Mouse (Mus musculus): ENCODE data around the gene Nav1. TPM values are rescaled to one million over a fixed set of nuclear protein-coding genes. Genes with fewer than 3 reads are reported as not detected.

Gene Nav1
- polyA plus RNA-seq, 1 experiment from 2014 or later, result 11.0 TPM

DNA sequence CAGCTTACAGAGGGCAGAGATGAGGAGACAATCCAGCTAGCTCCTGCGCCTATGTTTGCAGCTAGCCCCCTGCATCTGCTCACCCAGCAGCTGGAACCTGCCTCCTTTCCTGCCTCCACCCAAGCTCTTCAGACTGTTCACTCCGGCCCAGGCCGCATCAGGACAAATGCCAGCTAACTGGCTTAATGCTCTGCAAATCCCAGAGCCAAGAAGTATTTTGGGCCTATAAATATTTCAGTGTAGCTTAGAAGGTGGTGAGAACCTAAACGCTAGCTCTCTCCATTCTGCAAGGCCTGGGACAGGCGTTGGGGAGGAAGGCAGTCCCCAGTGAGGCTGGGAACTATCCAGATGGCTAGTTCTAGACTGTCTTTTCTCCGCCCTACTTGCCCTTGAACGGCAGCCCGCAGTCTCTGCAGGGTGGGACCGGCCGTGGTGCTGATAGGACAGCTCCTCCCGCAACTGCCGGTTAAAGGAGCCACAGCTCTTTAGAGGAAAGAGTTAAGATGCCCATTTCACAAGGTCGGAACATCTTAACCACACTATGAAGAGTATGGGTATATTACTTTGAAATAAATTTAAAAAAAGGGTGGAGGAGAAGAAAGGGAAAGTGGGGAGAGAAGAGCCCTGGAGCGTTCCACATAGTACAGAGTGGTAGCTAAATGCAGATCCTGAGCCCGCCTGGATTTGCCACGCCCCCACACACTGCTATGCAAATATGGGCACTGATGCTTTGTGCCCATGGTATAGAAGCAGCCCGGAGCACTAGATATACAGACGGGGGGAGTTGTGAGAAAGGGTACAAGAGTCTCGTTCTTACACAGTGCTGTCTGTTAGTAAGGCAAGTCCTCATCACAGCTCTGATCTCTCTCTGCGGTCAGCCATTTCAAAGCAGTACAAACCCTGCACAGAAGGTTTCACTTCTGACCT is 8.9 kb upstream of the Nav1 start:
- Histone ChIP-seq H3K4me3 (replicated peaks) (no peak overlapping the region), H3K9ac (no peak overlapping the region), H3K9me3 (no peaks in the 10 kb centered on the region), H3K4me1 (peaks cover 6% of the 10 kb centered on the region; the same call in 1 of the 2 replicates), H3K27ac (no peak overlapping the region), H3K27me3 (replicated peaks) (no peaks in the 10 kb centered on the region), H3K4me2 (no peak overlapping the region), H3K36me3 (no peaks in the 10 kb centered on the region)
- WGBS, result 17% methylated on average over 20 of the region's 20 CpGs
- ATAC-seq (ENCODE audit: insufficient read depth, low FRiP score, low read depth), result peak; percentile 60; the same call in 1 of the 2 replicates

DNA sequence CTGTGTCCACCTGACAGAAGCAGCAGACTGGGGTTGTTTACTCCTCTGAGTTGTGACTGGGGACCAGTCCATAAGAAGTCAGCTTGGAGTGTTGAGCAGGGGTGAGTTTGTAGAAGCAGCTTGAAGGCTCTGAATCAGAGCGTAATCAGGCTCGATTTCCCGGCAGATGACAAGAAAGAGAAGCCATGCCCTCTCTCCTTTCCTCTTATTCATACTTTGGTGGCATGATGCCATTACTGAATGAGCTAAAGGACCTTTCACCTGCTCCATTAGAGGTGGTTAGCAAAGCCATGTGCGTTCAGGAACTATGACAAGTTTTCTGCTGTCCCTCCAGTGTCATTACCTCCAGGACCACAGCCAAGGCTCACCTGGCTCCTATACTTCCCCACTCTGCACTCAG is 2.5 kb upstream of the Nav1 start:
- no peaks in the 10 kb centered on the region for H3K9me3 ChIP-seq

DNA sequence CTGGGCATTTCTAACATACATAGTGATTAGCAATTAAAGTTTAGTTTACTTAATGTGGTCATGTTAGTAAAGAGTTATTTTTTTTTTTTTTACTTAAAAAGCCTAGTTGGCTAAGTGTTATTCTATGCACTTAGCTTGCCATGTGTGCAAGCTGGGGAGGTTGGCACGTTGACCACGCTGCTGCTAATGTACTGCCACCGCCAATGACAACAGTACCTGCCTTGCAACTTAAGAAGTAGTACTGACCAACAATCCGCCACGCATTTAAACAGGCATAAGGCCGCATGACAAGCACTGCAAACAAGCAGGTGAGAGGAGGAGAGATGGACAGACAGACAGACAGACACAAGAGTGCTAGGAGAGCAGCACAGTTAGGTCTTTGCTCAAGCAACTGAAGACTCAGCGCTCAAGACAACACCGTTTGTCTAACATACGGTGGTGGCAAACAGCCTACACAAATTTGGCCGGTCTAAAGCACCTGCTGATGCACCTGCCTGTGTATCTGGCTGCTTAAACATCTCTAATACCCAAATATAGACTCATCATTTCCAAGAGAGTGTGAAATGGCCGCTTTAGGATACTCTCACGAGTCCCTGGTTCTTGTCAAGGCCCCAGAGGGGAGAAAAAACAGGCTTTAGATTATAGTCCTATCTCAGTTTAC is 610 bp downstream of the Nav1 start:
- Histone ChIP-seq H3K27me3 (replicated peaks) (no peaks in the 10 kb centered on the region), H3K27ac (no peak overlapping the region), H3K9ac (no peak overlapping the region), H3K4me1 (peaks cover 4% of the 10 kb centered on the region; the same call in 1 of the 2 replicates), H3K4me3 (replicated peaks) (no peak overlapping the region), H3K36me3 (no peaks in the 10 kb centered on the region), H3K4me2 (no peak overlapping the region), H3K9me3 (no peaks in the 10 kb centered on the region)
- ATAC-seq (ENCODE audit: insufficient read depth, low FRiP score, low read depth), result no peak
- WGBS, result 89% methylated on average over 12 of the region's 12 CpGs

More for the DNA sequence above, 2.5 kb upstream of the Nav1 start:
- H3K4me1 ChIP-seq, result peaks cover 4% of the 10 kb centered on the region; the same call in 1 of the 2 replicates
- H3K27me3 ChIP-seq (replicated peaks), result no peaks in the 10 kb centered on the region
- no peak overlapping the region for H3K27ac ChIP-seq
- no peak overlapping the region for H3K9ac ChIP-seq
- ATAC-seq (ENCODE audit: insufficient read depth, low FRiP score, low read depth), result no peak
- no peak overlapping the region for H3K4me3 ChIP-seq (replicated peaks)
- no peak overlapping the region for H3K4me2 ChIP-seq
- no peaks in the 10 kb centered on the region for H3K36me3 ChIP-seq
- WGBS, result 84% methylated on average over 4 of the region's 4 CpGs

DNA sequence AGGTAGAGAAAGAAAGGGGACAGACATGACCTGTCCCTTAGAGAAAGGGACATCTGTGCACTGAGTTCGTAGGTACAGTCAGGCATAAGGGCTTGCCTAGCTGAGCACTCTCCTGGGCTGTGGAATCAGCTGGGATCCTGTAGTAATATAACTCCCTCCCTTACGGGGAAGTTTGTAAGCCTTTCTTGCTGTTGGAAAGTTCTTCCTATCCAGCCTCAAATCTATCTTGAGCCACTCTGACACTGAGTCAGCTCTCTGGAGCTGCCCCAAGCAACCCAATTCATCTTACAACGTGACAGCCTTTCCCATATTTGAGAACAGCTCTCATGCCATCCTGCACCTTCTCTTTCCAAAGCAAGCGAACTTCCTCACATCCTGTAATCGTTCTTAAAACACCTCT is 1.6 kb downstream of the Nav1 start:
- Histone ChIP-seq H3K4me1 (peaks cover 4% of the 10 kb centered on the region; the same call in 1 of the 2 replicates), H3K27ac (peak overlapping the region; percentile 57; the same call in 1 of the 2 replicates), H3K27me3 (replicated peaks) (no peaks in the 10 kb centered on the region), H3K9me3 (no peaks in the 10 kb centered on the region), H3K9ac (no peak overlapping the region), H3K36me3 (no peaks in the 10 kb centered on the region), H3K4me3 (replicated peaks) (no peak overlapping the region), H3K4me2 (no peak overlapping the region)
- WGBS, result 59% methylated on average over 5 of the region's 5 CpGs
- no peak for ATAC-seq (ENCODE audit: insufficient read depth, low FRiP score, low read depth)

DNA sequence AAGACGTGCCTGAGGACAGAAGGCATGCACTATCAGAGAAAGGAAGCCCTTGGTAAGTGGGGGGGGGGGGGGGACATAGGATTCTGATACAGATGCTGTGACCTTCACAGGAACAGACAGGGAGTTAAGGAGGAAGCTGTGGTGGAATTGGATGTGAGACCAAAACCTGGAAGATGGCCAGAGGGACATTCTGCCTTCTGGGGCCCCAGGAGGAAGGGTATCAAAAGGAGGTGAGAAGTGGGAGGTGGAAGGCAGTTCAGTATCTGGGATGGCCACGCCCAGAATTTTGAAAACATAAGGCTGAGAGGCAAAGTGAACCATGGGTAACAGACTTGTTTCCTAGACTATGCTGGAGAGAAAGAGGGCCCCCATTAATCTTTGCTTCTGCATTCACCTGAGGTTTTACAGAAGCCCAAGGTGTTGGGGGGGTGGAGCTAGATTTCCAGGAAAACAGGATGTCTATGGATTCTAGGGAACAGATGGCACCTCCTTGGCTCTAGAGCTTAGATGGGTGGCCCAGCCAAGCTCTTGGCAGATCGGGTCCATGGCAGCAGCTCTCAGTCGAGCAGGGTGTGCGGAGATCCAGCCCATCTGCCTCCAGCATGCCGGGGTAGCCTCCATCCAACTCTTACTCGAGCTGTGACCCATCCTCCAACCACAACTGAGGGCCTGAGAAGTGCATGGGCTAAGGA is 2.6 kb downstream of the Nav1 start:
- 72% methylated on average over 7 of the region's 7 CpGs for WGBS
- Histone ChIP-seq H3K27ac (no peak overlapping the region; the same call in 1 of the 2 replicates), H3K4me3 (replicated peaks) (no peak overlapping the region), H3K9ac (no peak overlapping the region), H3K36me3 (no peaks in the 10 kb centered on the region), H3K4me1 (peaks cover 4% of the 10 kb centered on the region; the same call in 1 of the 2 replicates), H3K9me3 (no peaks in the 10 kb centered on the region), H3K27me3 (replicated peaks) (no peaks in the 10 kb centered on the region), H3K4me2 (no peak overlapping the region)
- ATAC-seq (ENCODE audit: insufficient read depth, low FRiP score, low read depth), result no peak

DNA sequence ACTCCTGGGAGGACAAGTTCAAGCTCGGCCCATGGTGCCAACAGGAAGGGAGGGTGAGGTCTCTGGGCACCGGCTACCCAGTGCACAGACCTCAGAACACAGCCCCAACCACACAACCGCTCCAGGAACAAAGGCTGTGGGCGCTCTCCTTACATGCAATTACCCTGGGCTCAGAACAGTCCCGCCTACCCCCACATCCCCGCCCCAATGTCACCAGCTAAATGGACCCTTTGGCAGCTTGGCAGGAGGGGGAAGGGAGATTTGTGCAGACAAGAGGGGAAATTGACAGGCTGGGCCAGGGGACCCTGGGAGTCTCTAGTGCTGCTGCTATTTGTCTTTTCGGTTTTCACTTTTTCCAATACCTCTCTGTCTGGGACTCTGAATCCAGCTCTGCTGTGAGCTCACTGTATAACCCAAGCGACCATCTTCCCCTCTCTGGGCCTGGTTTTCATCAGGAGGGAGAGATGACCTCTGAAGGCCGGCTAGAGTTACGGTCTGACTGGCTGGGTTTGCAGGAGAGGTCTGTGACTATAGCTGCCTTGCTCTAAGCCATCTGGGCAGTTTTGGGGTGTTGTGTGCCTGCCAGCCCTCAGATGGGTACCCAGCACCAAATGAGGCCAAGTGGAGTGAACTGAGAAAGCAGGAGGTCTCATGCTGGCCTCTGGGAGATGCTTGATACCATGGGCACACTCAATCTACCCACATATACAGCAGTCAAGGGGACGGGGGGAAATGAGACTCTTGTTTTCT is 3.8 kb downstream of the Nav1 start:
- no peak overlapping the region for H3K27ac ChIP-seq
- 47% methylated on average over 11 of the region's 11 CpGs for WGBS
- ATAC-seq (ENCODE audit: insufficient read depth, low FRiP score, low read depth), result no peak
- H3K27me3 ChIP-seq (replicated peaks), result no peaks in the 10 kb centered on the region
- H3K4me3 ChIP-seq (replicated peaks), result no peak overlapping the region
- no peaks in the 10 kb centered on the region for H3K9me3 ChIP-seq
- H3K9ac ChIP-seq, result no peak overlapping the region
- H3K4me2 ChIP-seq, result no peak overlapping the region
- no peaks in the 10 kb centered on the region for H3K36me3 ChIP-seq
- H3K4me1 ChIP-seq, result peaks cover 4% of the 10 kb centered on the region; the same call in 1 of the 2 replicates

DNA sequence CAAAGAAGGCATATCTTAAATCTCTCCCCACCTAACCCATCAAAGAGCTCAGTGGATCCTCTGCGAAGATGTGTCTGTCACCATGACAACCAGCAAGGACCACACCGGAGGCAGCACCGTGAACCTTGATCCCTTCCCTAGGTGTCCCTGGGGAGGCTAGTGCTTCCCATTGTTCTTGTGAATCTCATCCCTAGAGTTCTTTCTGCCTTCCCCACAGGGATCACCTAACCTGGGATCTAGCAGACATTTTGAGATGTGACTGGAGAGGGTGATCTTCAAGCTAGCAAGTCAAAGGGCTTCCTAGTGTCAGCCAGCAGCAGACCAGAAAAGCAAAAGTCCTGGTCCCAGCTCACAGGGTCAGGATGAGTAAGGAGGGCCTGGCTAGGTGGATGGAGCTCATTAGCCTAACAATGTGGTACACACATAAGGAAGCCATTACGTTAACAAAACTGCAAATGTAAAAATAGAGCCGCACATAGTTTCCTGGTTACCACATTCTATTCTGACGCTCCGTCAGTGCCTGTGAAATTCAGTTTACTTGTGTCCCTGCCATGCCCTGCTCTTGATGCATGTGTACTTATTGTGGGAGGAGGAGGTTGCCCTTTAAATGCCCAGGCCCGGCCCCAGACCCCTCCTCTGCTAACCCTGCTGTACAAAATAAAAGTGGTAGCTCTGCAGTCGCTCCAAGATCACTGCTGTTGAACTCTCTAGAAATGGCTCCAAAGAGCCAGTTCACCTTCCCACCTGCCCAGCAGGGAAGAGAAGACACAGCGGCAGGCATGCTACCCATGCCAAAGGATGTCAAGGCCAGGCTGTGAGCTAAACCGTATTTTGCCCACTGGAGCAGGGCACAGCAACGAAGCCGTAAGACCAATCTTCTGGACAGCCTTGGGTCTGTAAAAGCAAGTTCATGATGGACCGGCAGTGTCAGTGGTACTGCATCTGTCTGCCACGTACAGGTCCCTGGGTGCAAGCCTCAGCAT is 6.8 kb downstream of the Nav1 start:
- WGBS, result 67% methylated on average over 15 of the region's 15 CpGs
- Histone ChIP-seq H3K4me3 (replicated peaks) (no peak overlapping the region), H3K4me1 (no peaks in the 10 kb centered on the region), H3K4me2 (no peak overlapping the region), H3K27ac (no peak overlapping the region), H3K27me3 (replicated peaks) (no peaks in the 10 kb centered on the region), H3K9ac (no peak overlapping the region), H3K9me3 (no peaks in the 10 kb centered on the region), H3K36me3 (no peaks in the 10 kb centered on the region)
- no peak for ATAC-seq (ENCODE audit: insufficient read depth, low FRiP score, low read depth)

DNA sequence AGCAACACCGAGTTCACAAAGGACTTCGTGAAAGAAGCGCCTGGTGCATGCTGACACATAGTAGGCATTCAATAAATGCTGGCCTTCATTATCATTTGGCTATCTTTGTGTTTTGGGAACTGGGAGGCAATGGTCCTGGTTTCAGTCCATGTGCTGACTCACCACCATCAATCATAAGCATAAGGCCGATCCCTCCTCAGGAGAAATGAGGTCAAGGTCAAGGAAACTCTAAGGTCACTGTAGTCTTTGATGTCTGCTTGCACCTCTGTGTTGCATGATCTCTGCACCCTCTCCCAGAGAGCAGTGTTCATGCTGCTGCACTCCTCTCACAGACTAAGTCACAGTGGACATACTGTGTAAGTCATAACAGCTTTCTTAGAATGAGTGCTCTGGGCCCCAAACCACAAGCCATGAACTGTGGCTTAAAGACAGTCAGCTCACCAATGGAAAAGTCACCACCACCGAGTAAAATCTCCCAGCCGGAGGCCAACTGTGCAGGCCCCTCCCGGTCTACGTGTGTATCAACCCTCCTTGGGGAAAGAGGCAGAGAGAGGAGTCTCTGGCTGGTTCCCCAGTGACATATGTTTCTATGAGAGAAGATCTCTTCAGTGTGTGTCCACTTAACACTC is 8.7 kb downstream of the Nav1 start:
- H3K4me3 ChIP-seq (replicated peaks), result no peak overlapping the region
- no peak overlapping the region for H3K9ac ChIP-seq
- no peaks in the 10 kb centered on the region for H3K4me1 ChIP-seq
- H3K27ac ChIP-seq, result no peak overlapping the region
- no peaks in the 10 kb centered on the region for H3K27me3 ChIP-seq (replicated peaks)
- no peak for ATAC-seq (ENCODE audit: insufficient read depth, low FRiP score, low read depth)
- no peaks in the 10 kb centered on the region for H3K9me3 ChIP-seq
- H3K36me3 ChIP-seq, result no peaks in the 10 kb centered on the region
- H3K4me2 ChIP-seq, result no peak overlapping the region
- WGBS, result 66% methylated on average over 8 of the region's 8 CpGs

DNA sequence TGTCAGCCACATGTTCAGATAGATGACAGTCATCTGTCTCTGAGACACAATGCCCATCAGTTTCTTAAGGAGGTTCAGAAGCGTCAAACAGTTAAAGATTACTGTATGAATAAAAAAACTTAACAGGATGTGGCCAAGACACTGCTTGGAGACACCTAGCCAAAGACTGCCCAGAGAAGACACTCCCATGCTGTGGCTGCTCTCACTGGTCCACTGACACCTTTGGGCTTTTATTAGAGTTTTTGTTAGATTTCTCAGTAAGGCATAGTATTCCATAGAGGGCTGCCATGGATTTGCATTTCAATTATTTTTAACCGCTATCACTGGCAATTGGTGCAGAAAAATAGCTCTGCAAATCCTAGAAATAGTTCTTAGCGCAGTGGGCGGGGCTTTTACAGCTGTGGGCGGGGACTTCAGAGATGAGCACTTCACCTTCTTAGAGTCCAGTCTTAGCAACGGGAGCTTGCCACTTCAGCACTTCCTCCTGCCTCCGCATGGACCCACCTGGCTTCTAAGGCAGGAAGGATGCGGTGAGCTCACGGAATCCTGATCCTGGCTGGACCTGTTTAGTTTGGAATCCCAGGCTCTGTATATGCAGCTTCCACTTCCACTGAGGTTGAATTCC is 12.7 kb downstream of the Nav1 start:
- ATAC-seq (ENCODE audit: insufficient read depth, low FRiP score, low read depth), result no peak
- WGBS, result 45% methylated on average over 9 of the region's 9 CpGs

More for the DNA sequence above, 12.7 kb downstream of the Nav1 start:
- Histone ChIP-seq H3K4me3 (replicated peaks) (no peak overlapping the region), H3K4me2 (no peak overlapping the region), H3K9me3 (no peaks in the 10 kb centered on the region), H3K27ac (no peak overlapping the region), H3K27me3 (replicated peaks) (no peaks in the 10 kb centered on the region), H3K4me1 (no peaks in the 10 kb centered on the region), H3K36me3 (no peaks in the 10 kb centered on the region), H3K9ac (no peak overlapping the region)
